Mouse (Mus musculus) MEL (cell line): ENCODE measurements around the gene Prkaa1. TPM values are rescaled to one million over a fixed set of nuclear protein-coding genes. Genes with fewer than 3 reads are reported as not detected.

Experiments
- DNase-seq: peaks from one replicate; pipeline ENCODE4 v3.0.0; 2011; ENCODE audit warnings: low read depth, low spot score
- H3K27ac ChIP-seq: 2 replicates; pipeline ENCODE4 v1.5.1; 2012; ENCODE audit warnings: low read depth, mild to moderate bottlenecking, control low read depth, low read length, moderate library complexity; ENCODE audit not compliant: control insufficient read depth
- H3K27me3 ChIP-seq, 2 experiments: fragments of 150-350 bp in 1 of 2; sonication (generic) in 1 of 2; 2 replicates each; pipeline ENCODE4 v1.6.1; 2012; ENCODE audit warnings: low read length in 2 of 2, mild to moderate bottlenecking in 2 of 2, improper control_type of control experiment in 1 of 2, moderate library complexity in 1 of 2; ENCODE audit not compliant: insufficient read depth in 2 of 2, control insufficient read depth in 1 of 2
- H3K36me3 ChIP-seq, 2 experiments: 2 replicates each; pipeline ENCODE4 v1.6.1; 2012 to 2014; ENCODE audit warnings: low read length in 2 of 2, improper control_type of control experiment in 1 of 2, inconsistent platforms in 1 of 2, mild to moderate bottlenecking in 1 of 2; ENCODE audit not compliant: insufficient read depth in 2 of 2, control insufficient read depth in 1 of 2
- H3K4me1 ChIP-seq, 2 experiments: fragments of 150-350 bp in 1 of 2; sonication (generic) in 1 of 2; 2 replicates each; pipeline ENCODE4 v1.6.1; 2012; ENCODE audit warnings: low read length in 2 of 2, improper control_type of control experiment in 1 of 2, mild to moderate bottlenecking in 1 of 2; ENCODE audit not compliant: insufficient read depth in 2 of 2, control insufficient read depth in 1 of 2
- H3K4me3 ChIP-seq, 2 experiments: fragments of 150-350 bp in 1 of 2; sonication (generic) in 1 of 2; 2 replicates each; pipeline ENCODE4 v1.5.1; 2012; ENCODE audit warnings: low read depth in 2 of 2, low read length in 2 of 2, mild to moderate bottlenecking in 2 of 2, moderate library complexity in 2 of 2, control low read depth in 1 of 2, improper control_type of control experiment in 1 of 2; ENCODE audit not compliant: control insufficient read depth in 1 of 2, insufficient read depth in 1 of 2
- H3K79me2 ChIP-seq: 2 replicates; pipeline ENCODE4 v1.6.1; 2012; ENCODE audit warnings: mild to moderate bottlenecking, low read length, moderate library complexity; ENCODE audit not compliant: control insufficient read depth, poor library complexity, insufficient read depth
- H3K9ac ChIP-seq: 2 replicates; pipeline ENCODE4 v1.6.1; 2012; ENCODE audit warnings: low read depth, mild to moderate bottlenecking, control low read depth, low read length, moderate library complexity; ENCODE audit not compliant: control insufficient read depth, poor library complexity, severe bottlenecking
- H3K9me3 ChIP-seq: fragments of 150-350 bp; sonication (generic); replicated peaks from 2 replicates; pipeline ENCODE4 v1.6.1; 2012; ENCODE audit warnings: mild to moderate bottlenecking, low read length, improper control_type of control experiment, moderate library complexity; ENCODE audit not compliant: insufficient read depth
- BHLHE40 ChIP-seq: IDR thresholded peaks from 2 replicates; pipeline ENCODE4 v1.6.1; 2012; ENCODE audit warnings: low read depth, mild to moderate bottlenecking, inconsistent platforms, low read length, improper control_type of control experiment, borderline replicate concordance
- EP300 ChIP-seq, 2 experiments: IDR thresholded peaks; 2 replicates each; pipeline ENCODE4 v1.6.1; 2011; ENCODE audit warnings: improper control_type of control experiment in 2 of 2, low read length in 2 of 2, low read depth in 1 of 2, mild to moderate bottlenecking in 1 of 2
- ETS1 ChIP-seq: IDR thresholded peaks from 2 replicates; pipeline ENCODE4 v1.6.1; 2012; ENCODE audit warnings: low read depth, mild to moderate bottlenecking, inconsistent platforms, low read length, improper control_type of control experiment, moderate library complexity
- GATA1 ChIP-seq: IDR thresholded peaks from 2 replicates; pipeline ENCODE4 v1.6.1; 2011; ENCODE audit warnings: low read depth, low read length, improper control_type of control experiment
- HCFC1 ChIP-seq: IDR thresholded peaks from 2 replicates; pipeline ENCODE4 v1.6.1; 2012; ENCODE audit warnings: low read depth, mild to moderate bottlenecking, inconsistent platforms, low read length, improper control_type of control experiment, moderate library complexity
- KAT2A ChIP-seq: conservative IDR thresholded peaks from 2 replicates; pipeline ENCODE4 v1.6.1; 2012; ENCODE audit warnings: low read depth, low read length, improper control_type of control experiment, inconsistent platforms
- MAFK ChIP-seq: IDR thresholded peaks from 2 replicates; pipeline ENCODE4 v1.6.1; 2011; ENCODE audit warnings: low read depth, mild to moderate bottlenecking, low read length, improper control_type of control experiment, borderline replicate concordance
- MAX ChIP-seq: IDR thresholded peaks from 2 replicates; pipeline ENCODE4 v1.6.1; 2011; ENCODE audit warnings: low read length, improper control_type of control experiment
- MAZ ChIP-seq: IDR thresholded peaks from 2 replicates; pipeline ENCODE4 v1.6.1; 2012; ENCODE audit warnings: low read depth, mild to moderate bottlenecking, inconsistent platforms, low read length, improper control_type of control experiment
- MXI1 ChIP-seq: IDR thresholded peaks from 2 replicates; pipeline ENCODE4 v1.6.1; 2011; ENCODE audit warnings: mild to moderate bottlenecking, low read depth, low read length, improper control_type of control experiment
- MYB ChIP-seq: IDR thresholded peaks from 2 replicates; pipeline ENCODE4 v1.6.1; 2011; ENCODE audit warnings: mild to moderate bottlenecking, low read depth, low read length, improper control_type of control experiment
- MYC ChIP-seq: IDR thresholded peaks from 2 replicates; pipeline ENCODE4 v1.6.1; 2011; ENCODE audit warnings: low read depth, mild to moderate bottlenecking, low read length, improper control_type of control experiment, moderate library complexity
- NELFE ChIP-seq: IDR thresholded peaks from 2 replicates; pipeline ENCODE4 v1.6.1; 2011; ENCODE audit warnings: low read depth, low read length, improper control_type of control experiment
- POLR2A ChIP-seq, 2 experiments: IDR thresholded peaks; 2 replicates each; pipeline ENCODE4 v1.6.1; 2011 to 2012; ENCODE audit warnings: low read length in 2 of 2, mild to moderate bottlenecking in 2 of 2, control low read depth in 1 of 2, improper control_type of control experiment in 1 of 2, low read depth in 1 of 2, moderate library complexity in 1 of 2; ENCODE audit not compliant: control insufficient read depth in 1 of 2, insufficient read depth in 1 of 2, poor library complexity in 1 of 2
- POLR2AphosphoS5 ChIP-seq: IDR thresholded peaks from 2 replicates; pipeline ENCODE4 v1.6.1; 2012; ENCODE audit warnings: low read depth, borderline replicate concordance, mild to moderate bottlenecking, inconsistent platforms, low read length, moderate library complexity, mixed read lengths
- RCOR1 ChIP-seq: IDR thresholded peaks from 2 replicates; pipeline ENCODE4 v1.6.1; 2012; ENCODE audit warnings: low read depth, mild to moderate bottlenecking, inconsistent platforms, low read length, improper control_type of control experiment
- SIN3A ChIP-seq: IDR thresholded peaks from 2 replicates; pipeline ENCODE4 v1.6.1; 2012; ENCODE audit warnings: low read length, improper control_type of control experiment, inconsistent platforms
- TCF12 ChIP-seq: IDR thresholded peaks from 2 replicates; pipeline ENCODE4 v1.6.1; 2014; ENCODE audit warnings: low read depth, mild to moderate bottlenecking, inconsistent platforms, low read length, improper control_type of control experiment, moderate library complexity
- UBTF ChIP-seq: IDR thresholded peaks from 2 replicates; pipeline ENCODE4 v1.6.1; 2012; ENCODE audit warnings: low read depth, mild to moderate bottlenecking, inconsistent platforms, low read length, improper control_type of control experiment, moderate library complexity, borderline replicate concordance; ENCODE audit not compliant: insufficient read depth
- USF2 ChIP-seq, 2 experiments: IDR thresholded peaks; 2 replicates each; pipeline ENCODE4 v1.6.1; 2011 to 2012; ENCODE audit warnings: improper control_type of control experiment in 2 of 2, low read length in 2 of 2, borderline replicate concordance in 1 of 2, inconsistent platforms in 1 of 2, low read depth in 1 of 2, mild to moderate bottlenecking in 1 of 2; ENCODE audit not compliant: insufficient read depth in 1 of 2
- ZC3H11A ChIP-seq: IDR thresholded peaks from 2 replicates; pipeline ENCODE4 v1.6.1; 2012; ENCODE audit warnings: low read depth, mild to moderate bottlenecking, inconsistent platforms, low read length, improper control_type of control experiment
- ZMIZ1 ChIP-seq: IDR thresholded peaks from 2 replicates; pipeline ENCODE4 v1.6.1; 2012; ENCODE audit warnings: low read depth, mild to moderate bottlenecking, inconsistent platforms, low read length, improper control_type of control experiment, moderate library complexity
- ZNF384 ChIP-seq: IDR thresholded peaks from 2 replicates; pipeline ENCODE4 v1.6.1; 2012; ENCODE audit warnings: low read depth, mild to moderate bottlenecking, inconsistent platforms, low read length, improper control_type of control experiment
- polyA plus RNA-seq, 2 experiments: library from polyadenylated mRNA; stranded (reverse) in 1 of 2; unstranded in 1 of 2; fragments of >175 nt in 1 of 2; fragments of >200 nt in 1 of 2; gene quantifications; 2 replicates each; pipeline versions ENCODE4 v1.2.1 to v1.2.4; 2012; ENCODE audit warnings: low replicate concordance in 2 of 2, low read depth in 1 of 2; ENCODE audit not compliant: insufficient read length in 2 of 2, insufficient read depth in 1 of 2, missing spikeins in 1 of 2
- total RNA-seq: library from RNA; depleted of rRNA; stranded (reverse); fragments of 300-350 nt; gene quantifications from 2 replicates; pipeline ENCODE4 v1.2.3, GENCODE M21; 2012

Prkaa1 gene
- total and polyA plus RNA-seq, 3 experiments, result 18.3 to 23.0 TPM; not detected in 1

DNA sequence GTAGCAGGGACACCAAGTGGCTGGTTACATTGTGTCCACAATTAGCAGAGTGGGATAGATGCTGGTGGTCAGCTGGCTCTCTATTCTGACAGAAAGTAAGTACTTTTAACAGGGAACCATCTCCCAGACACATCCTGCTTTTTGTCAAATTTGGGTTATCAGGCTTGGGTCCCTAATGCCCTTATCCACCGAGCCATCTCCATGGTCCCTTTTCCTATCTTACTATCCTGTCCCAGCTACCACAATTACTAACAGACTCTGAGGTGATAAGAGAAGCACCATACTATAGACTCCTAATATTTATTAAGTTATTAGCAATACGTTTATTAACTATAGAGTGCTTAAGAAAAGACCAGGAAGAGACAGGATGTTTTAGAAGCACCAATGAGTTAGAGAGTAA, 4.3 kb upstream of the Prkaa1 start:
- TF ChIP-seq KAT2A (no peak), HCFC1 (no peak), ZC3H11A (no peak), NELFE (0 out of 2 replicates have a peak, but pooled peaks have one; percentile 15), MYB (peak; percentile 46), BHLHE40 (0 out of 2 replicates have a peak, but pooled peaks have one; percentile 41), MAX (peak; percentile 11; the same call in 1 of the 2 replicates), POLR2AphosphoS5 (no peak), ZNF384 (no peak), MXI1 (no peak), RCOR1 (peak; percentile 32; the same call in 1 of the 2 replicates), ZMIZ1 (no peak), MYC (no peak), EP300 (IDR thresholded peaks at IDR 0.05; ENCODE audit: low read depth in 1 of 2, low read length in 2 of 2) (peak; percentile 57 to 78), GATA1 (peak; percentile 81), POLR2A (IDR thresholded peaks at IDR 0.05; ENCODE audit: control insufficient read depth in 1 of 2, insufficient read depth in 1 of 2, low read depth in 1 of 2, low read length in 2 of 2, poor library complexity in 1 of 2) (no peak), USF2 (IDR thresholded peaks at IDR 0.05; ENCODE audit: borderline replicate concordance in 1 of 2, insufficient read depth in 1 of 2, low read depth in 1 of 2, low read length in 2 of 2) (no peak), TCF12 (0 out of 2 replicates have a peak, but pooled peaks have one; percentile 8), SIN3A (peak; percentile 34; the same call in 1 of the 2 replicates), UBTF (no peak), MAFK (0 out of 2 replicates have a peak, but pooled peaks have one; percentile 14), MAZ (no peak; the same call in 1 of the 2 replicates), ETS1 (peak; percentile 28; the same call in 1 of the 2 replicates)
- no peak for DNase-seq
- H3K27me3 ChIP-seq, result no peaks in the 10 kb centered on the region
- H3K27ac ChIP-seq, result peak overlapping the region; percentile 95
- no peaks in the 10 kb centered on the region for H3K9me3 ChIP-seq
- H3K9ac ChIP-seq, result peak overlapping the region; percentile 51
- H3K79me2 ChIP-seq, result peaks cover 7% of the 10 kb centered on the region
- peak overlapping the region; percentile 16 to 40; a peak in 3 of 4 replicates for H3K4me3 ChIP-seq
- H3K4me1 ChIP-seq, result peaks cover 23 to 29% of the 10 kb centered on the region in 2 experiments
- peaks cover 0 to 33% of the 10 kb centered on the region in 2 experiments; a peak in 2 of 4 replicates for H3K36me3 ChIP-seq
